Mouse (Mus musculus): ENCODE results near the gene Galnt2. TPM values are rescaled to one million over a fixed set of nuclear protein-coding genes. Genes with fewer than 3 reads are reported as not detected.

Gene Galnt2
- polyA plus RNA-seq, 1 experiment from 2014 or later, result 44.7 TPM

DNA sequence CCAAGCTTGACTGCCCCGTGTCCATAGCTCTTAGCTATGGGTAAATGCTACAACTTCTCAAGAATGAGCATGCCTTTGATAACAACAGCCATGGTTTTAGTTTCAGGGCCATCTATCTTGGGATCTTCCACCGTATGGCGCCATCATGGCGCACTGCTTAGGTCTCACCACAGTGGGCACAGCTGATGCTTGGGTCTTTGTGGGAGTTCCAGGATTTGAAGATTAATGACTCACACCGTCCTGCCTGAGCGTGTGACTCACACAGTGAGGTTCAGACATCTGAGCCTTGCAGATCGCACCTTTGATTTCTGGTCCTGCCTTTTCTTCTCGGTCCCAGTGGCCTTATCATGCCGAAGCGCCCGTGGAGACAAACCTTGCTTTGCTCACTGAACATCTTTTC is 39.7 kb downstream of the Galnt2 start:
- H3K9ac ChIP-seq, result no peak overlapping the region
- H3K4me3 ChIP-seq, result no peak overlapping the region
- no peaks in the 10 kb centered on the region for H3K36me3 ChIP-seq
- 69% methylated on average over 11 of the region's 11 CpGs for WGBS
- H3K4me2 ChIP-seq, result no peak overlapping the region
- no peaks in the 10 kb centered on the region for H3K9me3 ChIP-seq (replicated peaks)
- peak overlapping the region; percentile 37 for H3K27ac ChIP-seq
- no peaks in the 10 kb centered on the region for H3K27me3 ChIP-seq
- H3K4me1 ChIP-seq (replicated peaks), result peaks cover 35% of the 10 kb centered on the region
- no peak for ATAC-seq (replicated peaks; ENCODE audit: insufficient number of reproducible peaks, insufficient read depth, low FRiP score, low read depth)

GRCm38 (mm10) chr8:124271518-124271917 is 40.3 kb downstream of the Galnt2 start:
- Histone ChIP-seq H3K9ac (no peak overlapping the region), H3K4me2 (no peak overlapping the region), H3K27ac (no peak overlapping the region), H3K27me3 (no peaks in the 10 kb centered on the region), H3K9me3 (replicated peaks) (no peaks in the 10 kb centered on the region), H3K4me3 (no peak overlapping the region), H3K36me3 (no peaks in the 10 kb centered on the region), H3K4me1 (replicated peaks) (peaks cover 31% of the 10 kb centered on the region)
- 76% methylated on average over 12 of the region's 12 CpGs for WGBS
- no peak for ATAC-seq (replicated peaks; ENCODE audit: insufficient number of reproducible peaks, insufficient read depth, low FRiP score, low read depth)

- Histone ChIP-seq H3K4me3 (no peak overlapping the region), H3K4me1 (replicated peaks) (peaks cover 35% of the 10 kb centered on the region), H3K27ac (no peak overlapping the region), H3K36me3 (no peaks in the 10 kb centered on the region), H3K9ac (no peak overlapping the region), H3K4me2 (no peak overlapping the region), H3K27me3 (no peaks in the 10 kb centered on the region), H3K9me3 (replicated peaks) (no peaks in the 10 kb centered on the region)
- no peak for ATAC-seq (replicated peaks; ENCODE audit: insufficient number of reproducible peaks, insufficient read depth, low FRiP score, low read depth)
- WGBS, result 69% methylated on average over 3 of the region's 3 CpGs
Measured at GRCm38 (mm10) chr8:124272792-124273191, 41.6 kb downstream of the Galnt2 start.

- no peak; the same call in 1 of the 2 replicates for ATAC-seq (replicated peaks; ENCODE audit: insufficient number of reproducible peaks, insufficient read depth, low FRiP score, low read depth)
- H3K27me3 ChIP-seq, result no peaks in the 10 kb centered on the region
- H3K4me1 ChIP-seq (replicated peaks), result peaks cover 42% of the 10 kb centered on the region
- H3K4me2 ChIP-seq, result no peak overlapping the region
- H3K27ac ChIP-seq, result peak overlapping the region; percentile 2; the same call in 1 of the 2 replicates
- no peaks in the 10 kb centered on the region for H3K36me3 ChIP-seq
- 65% methylated on average over 8 of the region's 8 CpGs for WGBS
- no peak overlapping the region for H3K9ac ChIP-seq
- no peak overlapping the region for H3K4me3 ChIP-seq
- H3K9me3 ChIP-seq (replicated peaks), result no peaks in the 10 kb centered on the region
Measured at GRCm38 (mm10) chr8:124273606-124274218, 42.5 kb downstream of the Galnt2 start.

DNA sequence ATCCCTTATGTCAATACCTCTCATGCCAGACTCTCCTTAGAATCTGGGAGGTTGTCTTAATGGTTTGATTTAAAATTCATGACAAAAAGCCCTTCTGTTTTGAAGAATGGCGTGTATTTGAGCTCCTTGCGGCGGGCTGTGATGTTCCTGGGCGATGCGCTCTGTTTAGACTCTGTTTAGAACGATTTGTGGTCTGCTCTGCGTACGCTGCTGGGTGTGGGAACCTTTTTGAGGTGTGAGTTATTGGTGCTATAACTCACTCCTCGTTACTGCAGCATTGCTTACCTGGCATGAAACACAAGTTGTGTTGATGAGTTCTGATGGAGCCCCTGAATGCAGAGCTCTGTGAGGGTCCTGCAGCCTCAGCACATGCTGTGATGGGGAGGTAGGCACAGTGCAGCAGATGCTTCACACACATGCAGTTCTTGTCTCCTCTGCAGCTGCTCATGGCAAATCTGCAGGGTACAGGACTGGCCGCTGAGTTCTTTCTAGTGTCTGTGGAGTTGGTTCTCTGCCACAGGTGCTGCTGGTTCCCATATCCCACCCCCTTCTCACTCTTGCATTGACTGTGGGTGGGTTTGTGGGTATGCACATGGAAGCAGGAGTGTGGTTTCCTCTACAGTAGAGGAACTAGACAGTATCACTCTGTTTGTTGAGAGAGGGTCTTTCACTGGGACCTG is 43.4 kb downstream of the Galnt2 start:
- Histone ChIP-seq H3K27me3 (no peaks in the 10 kb centered on the region), H3K9me3 (replicated peaks) (no peaks in the 10 kb centered on the region), H3K9ac (no peak overlapping the region), H3K27ac (peak overlapping the region; percentile 2; the same call in 1 of the 2 replicates), H3K4me2 (no peak overlapping the region), H3K36me3 (no peaks in the 10 kb centered on the region), H3K4me1 (replicated peaks) (peaks cover 42% of the 10 kb centered on the region), H3K4me3 (no peak overlapping the region)
- ATAC-seq (replicated peaks; ENCODE audit: insufficient number of reproducible peaks, insufficient read depth, low FRiP score, low read depth), result no peak
- WGBS, result 78% methylated on average over 10 of the region's 10 CpGs

GRCm38 (mm10) chr8:124275377-124276071 is 44.3 kb downstream of the Galnt2 start:
- ATAC-seq (replicated peaks; ENCODE audit: insufficient number of reproducible peaks, insufficient read depth, low FRiP score, low read depth), result no peak
- no peak overlapping the region for H3K4me2 ChIP-seq
- no peak overlapping the region for H3K27ac ChIP-seq
- H3K9me3 ChIP-seq (replicated peaks), result no peaks in the 10 kb centered on the region
- no peaks in the 10 kb centered on the region for H3K36me3 ChIP-seq
- peaks cover 38% of the 10 kb centered on the region for H3K4me1 ChIP-seq (replicated peaks)
- H3K27me3 ChIP-seq, result no peaks in the 10 kb centered on the region
- no peak overlapping the region for H3K9ac ChIP-seq
- WGBS, result 89% methylated on average over 10 of the region's 10 CpGs
- H3K4me3 ChIP-seq, result no peak overlapping the region

DNA sequence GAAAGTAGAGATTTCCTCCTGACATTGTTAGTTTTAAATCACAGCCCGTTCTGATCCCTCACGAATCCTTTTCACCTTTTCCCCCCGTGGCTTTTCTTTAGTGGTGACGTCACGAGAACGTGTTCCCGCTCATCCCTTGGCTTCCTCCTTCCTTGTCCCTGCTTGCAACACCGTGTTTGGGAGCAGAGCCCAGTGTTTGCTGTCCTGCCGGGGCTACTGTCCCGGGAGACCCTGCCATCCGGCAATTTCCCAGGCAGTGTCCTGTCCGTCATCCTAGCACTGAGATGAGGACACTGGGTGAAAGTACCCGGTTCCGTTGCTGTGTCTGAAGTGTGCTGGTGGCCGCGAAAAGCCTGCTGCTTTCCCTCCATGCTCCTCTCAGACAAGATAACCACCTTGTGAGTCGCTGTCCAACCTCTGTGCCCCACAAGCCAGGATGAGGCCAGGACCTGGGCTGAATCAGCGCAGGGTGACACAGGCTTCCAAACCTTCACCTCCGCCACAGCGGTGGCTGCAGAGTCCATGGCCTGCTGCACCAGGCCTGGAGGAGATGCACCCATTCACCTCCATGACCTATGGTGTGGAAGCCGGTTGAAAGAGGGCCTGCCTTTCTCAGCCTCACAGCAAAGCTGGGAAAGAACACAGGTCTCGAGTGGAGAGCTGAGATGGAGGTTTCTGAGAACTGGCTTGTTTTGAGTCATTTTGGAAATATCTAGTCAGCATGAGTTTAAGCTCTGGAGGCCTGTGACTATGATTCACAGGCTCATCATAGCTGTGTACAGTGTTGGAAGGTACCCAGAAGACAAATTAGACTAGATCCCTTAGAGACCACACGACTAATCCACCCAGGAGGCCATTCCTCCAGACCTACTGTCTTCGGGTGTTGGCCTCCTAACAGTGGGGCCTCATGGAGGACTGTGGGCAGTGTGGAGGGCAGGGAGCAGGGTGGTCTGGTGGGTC is 47.0 kb downstream of the Galnt2 start:
- Histone ChIP-seq H3K4me2 (no peak overlapping the region), H3K4me3 (no peak overlapping the region), H3K27ac (no peak overlapping the region), H3K9me3 (replicated peaks) (no peaks in the 10 kb centered on the region), H3K36me3 (no peaks in the 10 kb centered on the region), H3K4me1 (replicated peaks) (peaks cover 52% of the 10 kb centered on the region), H3K9ac (no peak overlapping the region), H3K27me3 (no peaks in the 10 kb centered on the region)
- WGBS, result 65% methylated on average over 24 of the region's 24 CpGs
- no peak for ATAC-seq (replicated peaks; ENCODE audit: insufficient number of reproducible peaks, insufficient read depth, low FRiP score, low read depth)

DNA sequence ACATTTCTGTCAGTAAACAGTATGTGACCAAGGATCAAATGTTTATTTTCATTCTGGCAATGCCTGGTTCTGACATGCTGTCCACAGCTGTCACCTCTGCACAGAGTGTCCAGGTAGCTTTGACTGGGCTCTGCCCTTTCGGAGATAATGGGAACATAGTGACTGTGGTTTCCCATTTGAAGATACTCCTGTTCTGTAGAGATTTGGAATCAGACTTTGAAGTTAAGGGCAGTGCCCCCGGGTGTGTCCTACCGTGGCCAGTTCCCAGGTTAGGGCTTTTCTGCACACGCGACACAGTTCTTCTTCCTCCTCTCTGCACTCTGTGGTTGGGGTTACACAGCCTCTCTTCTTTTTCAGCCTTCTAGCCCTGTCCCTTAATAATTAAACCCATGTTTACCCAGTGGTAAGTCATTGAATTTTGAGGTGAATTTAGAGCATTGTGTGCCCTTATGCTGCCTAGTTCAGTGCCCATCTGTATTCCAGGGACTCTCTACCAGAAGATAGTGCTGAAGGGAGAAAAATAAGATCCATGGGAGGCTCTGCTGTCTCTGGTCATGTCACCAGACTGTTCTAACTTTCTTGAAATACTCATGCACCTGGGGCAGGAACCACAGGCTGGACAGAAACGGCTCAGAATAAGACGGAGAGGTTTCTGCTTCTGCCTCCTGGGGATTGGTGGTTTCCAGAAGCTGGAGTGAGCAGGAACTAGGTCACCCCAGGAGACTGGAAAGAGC is 47.9 kb downstream of the Galnt2 start:
- no peaks in the 10 kb centered on the region for H3K36me3 ChIP-seq
- H3K27ac ChIP-seq, result no peak overlapping the region
- ATAC-seq (replicated peaks; ENCODE audit: insufficient number of reproducible peaks, insufficient read depth, low FRiP score, low read depth), result no peak
- no peak overlapping the region for H3K4me3 ChIP-seq
- 84% methylated on average over 7 of the region's 7 CpGs for WGBS
- H3K9ac ChIP-seq, result no peak overlapping the region
- H3K27me3 ChIP-seq, result no peaks in the 10 kb centered on the region
- no peak overlapping the region for H3K4me2 ChIP-seq
- no peaks in the 10 kb centered on the region for H3K9me3 ChIP-seq (replicated peaks)
- H3K4me1 ChIP-seq (replicated peaks), result peaks cover 61% of the 10 kb centered on the region

GRCm38 (mm10) chr8:124279690-124279985 is 48.4 kb downstream of the Galnt2 start:
- H3K4me2 ChIP-seq, result no peak overlapping the region
- no peaks in the 10 kb centered on the region for H3K9me3 ChIP-seq (replicated peaks)
- ATAC-seq (replicated peaks; ENCODE audit: insufficient number of reproducible peaks, insufficient read depth, low FRiP score, low read depth), result no peak
- no peaks in the 10 kb centered on the region for H3K36me3 ChIP-seq
- WGBS, result 92% methylated on average over 5 of the region's 5 CpGs
- H3K27me3 ChIP-seq, result no peaks in the 10 kb centered on the region
- no peak overlapping the region for H3K4me3 ChIP-seq
- no peak overlapping the region for H3K9ac ChIP-seq
- H3K27ac ChIP-seq, result no peak overlapping the region
- H3K4me1 ChIP-seq (replicated peaks), result peaks cover 66% of the 10 kb centered on the region

GRCm38 (mm10) chr8:124281700-124282541 is 50.7 kb downstream of the Galnt2 start:
- Histone ChIP-seq H3K9me3 (replicated peaks) (no peaks in the 10 kb centered on the region), H3K4me2 (0 out of 2 replicates have a peak overlapping the region, but pooled peaks have one; percentile 6), H3K27ac (peak overlapping the region; percentile 87), H3K36me3 (no peaks in the 10 kb centered on the region), H3K4me3 (no peak overlapping the region), H3K9ac (peak overlapping the region; percentile 6; the same call in 1 of the 2 replicates), H3K4me1 (replicated peaks) (peaks cover 77% of the 10 kb centered on the region), H3K27me3 (no peaks in the 10 kb centered on the region)
- 47% methylated on average over 11 of the region's 11 CpGs for WGBS
- ATAC-seq (replicated peaks; ENCODE audit: insufficient number of reproducible peaks, insufficient read depth, low FRiP score, low read depth), result 0 out of 2 replicates have a peak, but pooled peaks have one; percentile 5
